Mouse (Mus musculus): ENCODE results near the gene Cox7b2. TPM values are rescaled to one million over a fixed set of nuclear protein-coding genes. Genes with fewer than 3 reads are reported as not detected.

Gene Cox7b2
- not detected in 2 replicates for polyA plus RNA-seq (2015; fragmentation: Nextera tagmentation; extraction: Ambion mirVana)

DNA sequence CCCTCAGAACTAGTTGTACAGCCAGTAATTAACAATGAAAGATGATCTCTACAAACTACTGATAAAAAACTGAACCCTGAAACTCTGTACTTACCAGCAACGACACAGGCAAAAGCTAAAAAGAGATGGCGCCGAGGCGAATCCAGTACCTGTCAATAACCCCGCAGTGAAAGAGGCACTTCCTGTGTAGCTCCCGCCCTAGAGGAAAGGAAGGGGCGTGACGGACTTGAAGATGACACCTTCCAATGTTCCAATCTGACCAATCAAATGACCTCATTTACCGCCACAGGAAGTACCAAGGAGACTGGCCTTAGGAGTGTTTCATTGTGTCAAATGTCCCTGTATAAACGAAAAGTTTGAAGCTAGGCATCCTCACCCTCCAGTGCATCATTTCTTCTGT is at the start of gene Cox7b2:
Cox7b2 (minus strand) TSS at position 127 of the 400 bp plus-strand sequence.

Other genes with a start within 250 kb of the Cox7b2 start
- 0.65 and 0.99 TPM in 2 replicates for gene Gabrb1, start 109.9 kb upstream of the Cox7b2 start, polyA plus RNA-seq (2015; fragmentation: Nextera tagmentation; extraction: Ambion mirVana)
- gene Gabra4, start 110.1 kb upstream of the Cox7b2 start, polyA plus RNA-seq (2015; fragmentation: Nextera tagmentation; extraction: Ambion mirVana): 1.3 and 1.7 TPM in 2 replicates

Measured in adrenal gland, postnatal 0 days (tissue).